Mouse (Mus musculus) heart, postnatal 0 days (tissue): ENCODE data around the gene Olfr237-ps1.

Source experiments
- CTCF ChIP-seq: IDR thresholded peaks from 2 replicates; pipeline ENCODE4 v1.5.1; 2016; ENCODE audit warnings: antibody characterized with exemption, control low read depth, low read depth
- EP300 ChIP-seq: IDR thresholded peaks from 2 replicates; pipeline ENCODE4 v1.6.1; 2016; ENCODE audit warnings: antibody characterized with exemption, low read depth

GRCm38 (mm10) chr6:43198094-43198493, 51.7 kb downstream of the Olfr237-ps1 start:
- no peak for TF ChIP-seq CTCF
- TF ChIP-seq EP300: no peak
